Mouse (Mus musculus) urinary bladder, postnatal 25 days (tissue): ENCODE measurements around the gene Extl1.

Experiments
- DNase-seq: peaks from one replicate; pipeline ENCODE4 v3.0.0; 2022; ENCODE audit warnings: low spot score

Extl1 gene

DNA sequence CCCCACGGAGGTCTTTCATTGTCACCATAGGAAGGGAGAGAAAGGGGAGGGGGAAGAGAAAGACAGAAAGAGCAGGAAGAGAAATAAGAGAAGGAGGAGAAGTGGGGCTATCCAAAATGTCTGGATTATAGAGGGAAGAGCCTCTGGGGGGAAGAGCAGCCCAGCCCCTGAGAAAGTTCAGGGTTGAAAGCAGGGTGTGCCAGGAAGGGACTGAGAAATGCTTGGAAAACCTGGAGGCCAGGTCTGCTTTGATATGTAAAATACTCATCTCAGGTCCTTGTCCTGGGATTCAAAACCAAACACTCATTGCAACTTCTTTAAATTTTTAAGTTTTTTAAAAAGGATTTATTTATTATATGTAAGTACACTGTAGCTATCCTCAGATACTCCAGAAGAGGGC lies 8.0 kb upstream of the Extl1 start:
- DNase-seq, result no peak

DNA sequence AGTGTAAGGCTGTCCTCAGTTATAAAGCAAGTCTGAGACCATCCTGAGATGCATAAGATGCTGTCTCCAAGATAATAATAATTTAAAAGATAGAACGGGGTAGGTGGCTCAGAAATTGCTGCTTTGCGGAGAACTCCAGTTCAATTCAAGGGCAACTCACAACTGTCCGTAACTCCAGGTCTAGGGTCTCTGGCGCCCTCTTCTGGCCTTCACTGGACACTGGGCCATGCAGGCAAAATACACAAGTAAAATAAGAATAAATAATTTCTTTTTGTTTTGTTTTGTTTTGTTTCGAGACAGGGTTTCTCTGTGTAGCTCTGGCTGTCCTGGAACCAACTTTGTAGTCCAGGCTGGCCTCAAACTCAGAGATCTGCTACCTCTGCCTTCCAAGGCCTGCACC lies 4.7 kb upstream of the Extl1 start:
- peak; percentile 67 for DNase-seq

DNA sequence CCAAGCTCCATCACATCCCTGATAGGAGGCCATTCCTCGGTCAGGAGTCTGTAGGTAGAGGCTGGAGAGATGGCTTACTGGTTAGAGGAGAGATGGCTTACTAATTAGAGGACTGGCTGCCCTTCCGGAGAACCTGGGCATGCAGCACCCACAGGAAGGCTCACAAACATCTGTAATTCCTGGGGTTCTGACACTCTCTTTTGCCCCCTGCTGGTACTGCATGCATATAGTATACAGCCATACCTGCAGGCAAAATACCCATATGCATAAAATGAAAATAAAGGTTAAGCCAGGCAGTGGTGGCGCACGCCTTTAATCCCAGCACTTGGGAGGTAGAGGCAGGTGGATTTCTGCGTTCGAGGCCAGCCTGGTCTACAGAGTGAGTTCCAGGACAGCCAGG lies 3.6 kb upstream of the Extl1 start:
- no peak for DNase-seq

DNA sequence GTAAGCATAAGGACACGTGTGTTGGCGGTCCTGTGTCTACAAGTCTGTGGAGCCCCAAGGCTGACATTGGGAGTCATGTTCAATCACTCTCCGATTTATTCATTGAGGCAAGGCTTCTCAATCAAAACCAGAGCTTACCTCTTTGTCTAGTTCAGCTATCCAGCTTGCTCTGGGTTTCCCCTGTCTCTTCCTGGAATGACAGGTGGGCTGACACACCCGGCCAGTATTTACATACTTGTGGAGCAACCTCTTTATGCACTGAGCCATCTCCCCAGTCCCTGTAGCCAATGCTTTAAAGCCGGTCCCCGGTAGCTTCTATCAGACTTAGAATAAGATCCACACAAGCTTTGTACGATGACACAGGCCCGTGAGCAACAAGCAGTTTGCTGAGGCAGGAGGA lies 4.1 kb downstream of the Extl1 start:
- DNase-seq, result no peak

DNA sequence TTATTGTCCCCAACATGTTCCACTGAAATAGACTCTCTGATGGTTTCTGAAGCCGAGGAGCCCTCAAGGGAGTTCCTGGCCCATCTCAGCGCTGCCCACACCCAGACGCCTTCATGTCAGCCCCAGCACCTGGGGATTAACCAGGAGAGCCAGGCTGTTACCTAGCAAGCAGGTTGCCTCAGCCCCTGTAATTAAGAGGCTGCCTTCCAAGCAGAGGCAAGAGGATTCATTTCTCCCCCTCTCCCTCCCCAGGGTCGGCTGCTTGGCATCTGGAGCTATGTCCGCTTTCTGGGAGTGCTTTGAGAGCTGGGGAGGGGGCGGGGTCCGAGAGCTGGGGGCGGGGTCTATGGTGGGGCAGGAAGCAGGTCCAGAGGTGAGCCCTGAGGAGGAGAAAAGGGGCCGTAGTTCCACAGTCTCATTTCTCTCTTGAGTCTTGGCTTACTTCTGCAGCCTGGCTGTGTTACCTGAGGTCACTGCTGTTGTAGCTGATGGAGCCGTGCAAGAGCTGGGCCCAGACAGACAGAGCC lies 5.5 kb downstream of the Extl1 start:
- DNase-seq, result no peak

DNA sequence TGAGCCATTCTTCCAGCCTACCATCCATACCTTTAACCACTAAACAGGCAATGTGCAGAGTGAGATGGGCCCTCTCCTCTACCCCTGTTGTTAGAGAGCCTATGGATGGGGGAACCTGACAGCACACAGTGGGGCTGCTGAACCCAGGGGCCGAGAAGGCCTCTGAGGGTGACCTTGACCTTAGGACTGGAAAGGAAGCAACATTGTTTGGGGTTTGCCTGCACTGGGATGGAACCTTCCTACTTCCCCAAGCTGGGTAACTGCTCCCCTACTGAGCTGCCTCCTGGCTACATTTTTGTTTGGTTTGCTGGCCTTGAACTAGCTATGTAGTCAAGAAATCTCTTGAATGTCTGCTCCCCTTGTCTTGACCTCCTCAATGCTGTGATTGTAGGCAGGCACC lies 9.3 kb downstream of the Extl1 start:
- no peak for DNase-seq

DNA sequence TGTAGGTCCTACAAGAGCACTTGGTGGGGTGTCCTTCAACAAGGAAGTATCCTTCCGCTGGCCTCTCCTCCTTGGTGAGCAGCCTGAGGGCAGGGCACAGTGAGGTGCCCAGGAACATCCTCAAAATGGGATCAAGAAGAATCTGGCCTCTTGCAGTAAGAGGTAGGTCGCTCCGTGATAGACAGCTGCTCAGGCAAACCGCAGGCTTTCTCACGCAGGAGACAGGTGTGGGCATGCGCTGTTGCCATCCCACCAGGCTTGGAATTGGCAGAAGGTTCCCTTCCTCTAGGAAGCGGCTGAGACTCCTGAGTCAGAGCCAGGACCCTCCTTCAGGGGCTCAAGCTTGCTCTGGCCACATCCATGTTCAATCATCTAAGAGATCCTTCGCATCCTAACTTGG lies 10.4 kb downstream of the Extl1 start:
- no peak for DNase-seq

DNA sequence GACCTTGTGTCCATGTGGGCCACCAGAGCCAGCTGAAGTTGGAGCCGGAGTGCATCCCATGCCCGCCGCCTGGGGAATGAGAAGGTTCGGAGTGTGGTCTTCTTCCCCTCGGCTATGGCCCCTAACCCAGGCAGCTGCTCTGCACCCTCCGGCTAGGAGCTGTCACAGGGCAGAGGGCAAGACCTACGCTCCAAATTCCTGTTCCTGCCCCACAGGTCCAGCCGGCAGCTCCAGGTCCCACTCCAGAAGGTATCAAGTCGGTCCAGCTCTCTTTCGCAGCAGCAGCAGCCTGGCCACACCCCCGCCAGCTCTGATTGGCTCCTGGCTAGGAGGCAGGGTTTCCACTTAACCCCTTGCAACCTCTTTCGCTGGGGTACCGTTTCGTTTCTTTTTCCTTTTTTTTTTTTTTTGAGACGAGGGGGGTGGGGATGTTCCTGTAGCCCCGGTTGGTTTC lies 11.3 kb downstream of the Extl1 start:
- peak; percentile 79 for DNase-seq

DNA sequence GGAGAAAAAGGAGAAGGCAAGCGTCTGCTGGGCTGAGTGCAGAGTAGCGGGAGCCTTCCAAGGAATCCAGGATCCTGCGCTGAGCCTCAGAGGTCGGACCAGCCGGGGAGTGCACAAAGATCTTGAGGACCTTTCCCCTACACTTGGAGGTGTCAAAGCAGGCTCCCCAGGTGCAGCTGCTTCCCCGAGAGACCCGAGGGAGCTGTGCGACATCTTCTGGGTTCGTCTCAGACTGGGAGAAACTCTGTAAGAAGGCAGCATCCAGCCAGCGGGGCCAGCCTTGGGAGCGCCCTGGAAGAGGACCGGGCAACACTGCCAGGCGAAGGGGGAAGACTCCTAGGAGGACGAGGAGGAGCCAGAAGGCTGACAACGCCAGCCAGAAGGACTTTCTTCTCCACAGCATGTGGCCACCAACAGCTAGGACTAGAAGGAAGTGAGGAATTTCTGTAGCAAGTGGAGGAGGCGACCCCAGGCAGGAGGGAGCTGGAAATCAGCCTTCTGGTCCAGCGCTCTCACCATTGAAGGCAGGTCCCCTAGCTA lies 12.3 kb downstream of the Extl1 start:
- peak; percentile 27 for DNase-seq

DNA sequence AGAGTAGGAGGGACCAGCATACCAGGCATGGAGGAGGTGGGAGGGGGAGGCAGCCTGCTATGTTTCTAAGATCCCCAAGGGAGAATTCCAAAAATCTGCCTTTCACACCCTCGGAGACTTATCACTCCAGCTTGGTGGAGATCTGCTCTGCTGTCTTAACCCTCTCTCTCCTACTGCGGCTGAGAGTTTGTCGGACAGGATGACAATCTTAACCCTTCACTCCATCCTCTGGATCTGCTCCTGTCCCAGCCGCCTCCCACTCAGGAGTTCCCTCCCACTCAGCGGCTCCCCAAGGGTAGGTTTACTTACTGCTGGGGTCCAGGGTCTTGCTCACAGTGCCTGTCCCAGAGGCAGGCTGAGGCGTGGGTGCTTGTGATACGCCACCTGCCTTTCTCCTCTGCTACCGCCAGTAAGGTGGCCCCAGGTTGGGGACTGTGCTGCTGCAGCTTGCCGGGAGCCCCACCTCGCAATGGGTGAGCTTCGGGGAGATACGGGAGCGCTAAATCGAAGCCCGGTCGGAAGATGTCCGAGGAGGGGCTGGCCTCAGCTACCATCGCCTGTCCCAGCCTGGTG lies 12.9 kb downstream of the Extl1 start:
- DNase-seq, result no peak

DNA sequence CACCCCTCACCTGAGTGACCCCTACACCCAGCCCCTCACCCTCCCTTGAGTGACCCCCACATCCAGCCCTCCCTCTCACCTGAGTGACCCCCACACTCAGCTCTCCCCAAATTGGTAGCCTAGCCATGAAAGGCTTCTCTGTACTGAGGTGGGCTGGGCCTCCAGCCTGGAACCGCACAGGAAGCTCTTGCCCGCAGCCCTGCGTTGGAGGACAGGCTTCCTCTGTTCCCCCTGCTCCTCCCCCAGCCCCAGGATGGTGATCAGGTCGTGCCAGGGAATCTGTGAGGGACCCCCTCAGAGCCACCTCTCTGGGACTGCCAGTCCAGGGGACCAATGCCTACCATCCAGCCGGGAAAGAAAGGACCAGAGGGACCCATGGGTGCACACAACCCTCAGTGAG lies 18.4 kb downstream of the Extl1 start:
- DNase-seq, result no peak

DNA sequence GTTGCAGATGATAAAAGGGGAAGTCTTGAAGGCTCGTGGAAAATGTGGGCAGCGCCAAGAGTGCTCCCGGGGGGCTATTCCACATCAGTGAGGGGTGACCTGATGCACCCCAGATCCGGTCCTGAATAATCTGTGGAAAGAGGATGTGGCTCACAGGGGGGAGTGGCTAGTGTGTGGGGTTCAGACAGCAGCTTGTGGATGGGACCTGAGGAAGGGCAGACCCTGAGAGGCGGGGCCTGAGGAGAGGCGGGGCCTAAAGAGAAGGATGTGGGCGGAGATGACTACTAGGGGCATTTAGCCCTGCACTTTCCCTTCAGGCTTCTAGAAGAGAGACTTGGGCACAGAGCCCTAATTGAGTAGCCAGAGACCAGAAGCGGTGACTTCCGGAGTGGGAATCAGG lies 21.1 kb downstream of the Extl1 start:
- DNase-seq, result no peak

DNA sequence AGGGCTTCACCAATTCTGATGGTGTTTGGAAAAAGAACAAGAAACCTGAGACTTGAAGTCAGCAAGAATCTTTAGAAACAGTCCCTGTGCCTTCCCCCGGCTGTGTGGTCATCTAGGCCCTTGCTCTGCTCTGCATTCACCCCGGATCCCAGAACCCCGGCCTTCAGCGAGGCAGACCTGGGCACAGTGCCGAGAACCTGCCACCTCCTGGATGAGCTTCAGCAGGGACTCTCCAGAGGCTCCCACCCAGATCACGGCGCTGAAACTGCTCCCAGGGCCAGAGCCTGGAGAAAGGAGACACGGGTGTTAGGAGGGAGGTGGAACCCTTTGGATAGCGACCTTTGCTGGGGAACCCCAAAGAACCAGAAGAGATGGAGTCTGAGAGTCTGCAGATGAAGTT lies 21.5 kb downstream of the Extl1 start:
- no peak for DNase-seq

DNA sequence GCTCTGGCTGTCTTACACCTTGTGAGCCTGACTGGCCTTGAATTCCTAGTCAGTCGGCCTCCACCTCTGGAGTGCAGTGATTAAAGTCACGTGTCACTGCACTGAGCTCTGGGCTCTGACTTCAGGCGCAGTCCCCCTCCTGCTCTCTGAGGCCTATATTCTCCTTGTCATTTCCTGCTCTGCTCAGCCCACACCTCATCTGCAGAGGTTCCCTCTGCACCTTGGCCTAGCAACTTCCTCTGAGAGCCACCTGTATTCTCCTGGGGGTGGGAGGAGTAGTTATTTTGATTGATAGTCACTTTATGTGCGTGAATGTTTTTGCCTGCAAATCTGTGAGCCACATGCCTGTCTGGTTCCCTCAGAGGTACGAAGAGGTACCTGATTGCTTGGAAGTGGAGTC lies 22.4 kb downstream of the Extl1 start:
- DNase-seq, result no peak

DNA sequence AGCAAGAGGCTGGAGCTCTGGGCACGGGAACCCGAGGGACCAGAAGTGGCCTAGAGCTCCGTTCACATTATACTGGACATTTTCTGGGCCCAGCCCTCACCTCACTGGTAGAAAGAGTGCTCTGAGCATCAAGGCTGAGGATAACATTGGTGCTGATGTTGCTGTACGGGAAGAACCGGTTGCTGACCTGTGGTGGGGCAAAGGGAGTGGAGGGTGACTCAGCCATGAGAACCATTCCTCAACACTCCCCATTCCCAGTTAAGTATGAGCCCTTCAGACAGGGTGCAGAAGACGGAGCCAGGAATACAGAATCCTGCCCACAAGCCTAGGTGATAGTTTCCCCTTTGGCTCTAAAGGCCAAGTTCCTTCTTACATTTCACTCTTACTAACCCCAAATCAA lies 24.0 kb downstream of the Extl1 start:
- DNase-seq, result no peak

DNA sequence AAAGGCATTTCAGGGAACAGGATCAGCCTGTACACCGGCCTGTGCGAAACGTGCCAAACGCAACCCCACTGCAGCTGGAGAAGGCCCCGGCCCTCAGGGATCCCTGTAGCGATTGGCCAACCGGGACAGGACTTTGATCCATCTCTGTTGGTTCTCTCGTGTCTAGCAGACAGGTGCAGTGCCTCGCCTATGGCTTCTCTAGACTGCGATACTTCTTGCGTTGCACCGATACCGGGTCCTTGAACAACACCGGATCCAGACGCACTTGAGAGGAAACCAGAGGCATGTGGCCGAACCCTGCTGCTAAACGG lies 26.2 kb downstream of the Extl1 start:
- DNase-seq, result no peak

DNA sequence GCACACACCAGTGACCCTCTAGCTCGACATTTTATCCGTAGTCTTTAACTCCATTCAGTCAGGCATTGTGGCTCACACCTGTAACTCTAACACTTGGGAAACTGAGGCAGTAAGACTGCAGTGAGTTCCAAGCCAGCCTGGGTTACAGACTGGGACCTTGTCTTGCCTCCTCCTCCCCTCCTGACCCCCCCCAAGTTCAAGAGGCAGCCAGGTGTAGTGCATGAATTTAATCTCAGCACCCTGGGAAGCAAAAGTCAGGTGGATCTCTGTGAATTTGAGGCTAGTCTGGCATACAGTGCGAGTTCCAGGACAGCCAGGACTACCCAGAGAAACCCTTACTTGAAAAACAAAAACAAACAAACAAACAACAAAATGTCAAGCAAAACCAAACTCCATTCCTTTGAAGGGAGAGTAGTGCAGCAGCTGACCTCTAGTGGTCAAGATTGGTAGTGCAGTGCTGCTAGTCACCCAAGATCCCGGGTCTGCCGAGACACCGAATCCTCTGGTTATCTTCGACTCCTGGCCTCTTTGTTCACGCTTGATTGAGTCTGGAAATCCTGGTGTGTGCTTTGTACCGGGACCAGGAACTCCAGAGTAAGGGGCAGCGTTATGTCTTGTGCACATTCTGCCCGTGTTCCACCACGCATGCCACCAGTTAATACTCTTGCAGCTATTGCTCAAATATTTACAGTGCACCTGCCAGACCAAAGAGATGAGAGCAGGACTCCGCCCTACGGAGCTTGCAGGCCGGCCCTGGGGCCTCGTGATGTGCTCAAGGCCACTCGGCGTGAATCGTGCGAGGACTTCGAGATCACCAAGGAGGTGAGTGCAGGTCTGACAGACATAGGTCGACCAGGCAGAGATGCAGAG lies 26.8 kb downstream of the Extl1 start:
- peak; percentile 66 for DNase-seq

DNA sequence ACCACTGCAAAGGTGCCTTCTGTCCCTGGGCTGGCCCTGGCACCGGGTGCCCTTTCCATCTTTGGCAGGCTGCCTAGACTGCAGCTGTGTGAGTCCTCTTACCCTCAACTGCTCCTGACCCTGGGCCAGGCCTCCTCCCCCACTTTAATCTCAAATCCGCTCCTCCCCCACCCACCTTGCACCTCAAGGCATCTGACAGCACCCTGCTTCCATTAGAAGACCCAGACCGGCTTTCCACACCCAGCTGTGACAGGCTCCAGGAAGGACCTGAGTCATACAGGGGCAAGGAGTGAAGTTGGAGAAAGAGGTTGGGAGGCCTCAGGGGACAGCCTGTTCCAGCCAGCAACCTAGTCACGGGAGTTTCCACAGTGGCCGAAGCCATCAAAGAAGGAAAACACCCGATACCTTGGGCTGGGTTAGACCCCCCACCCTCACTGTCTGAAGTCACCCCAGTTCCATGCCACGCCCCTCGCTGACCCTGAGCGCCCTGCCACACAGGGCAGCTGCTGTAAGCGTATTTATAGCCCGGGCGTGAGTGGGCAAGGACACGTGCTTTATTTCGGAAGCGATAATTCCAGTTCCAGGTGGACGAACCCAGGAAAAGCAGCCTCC lies 27.7 kb downstream of the Extl1 start:
- no peak for DNase-seq

DNA sequence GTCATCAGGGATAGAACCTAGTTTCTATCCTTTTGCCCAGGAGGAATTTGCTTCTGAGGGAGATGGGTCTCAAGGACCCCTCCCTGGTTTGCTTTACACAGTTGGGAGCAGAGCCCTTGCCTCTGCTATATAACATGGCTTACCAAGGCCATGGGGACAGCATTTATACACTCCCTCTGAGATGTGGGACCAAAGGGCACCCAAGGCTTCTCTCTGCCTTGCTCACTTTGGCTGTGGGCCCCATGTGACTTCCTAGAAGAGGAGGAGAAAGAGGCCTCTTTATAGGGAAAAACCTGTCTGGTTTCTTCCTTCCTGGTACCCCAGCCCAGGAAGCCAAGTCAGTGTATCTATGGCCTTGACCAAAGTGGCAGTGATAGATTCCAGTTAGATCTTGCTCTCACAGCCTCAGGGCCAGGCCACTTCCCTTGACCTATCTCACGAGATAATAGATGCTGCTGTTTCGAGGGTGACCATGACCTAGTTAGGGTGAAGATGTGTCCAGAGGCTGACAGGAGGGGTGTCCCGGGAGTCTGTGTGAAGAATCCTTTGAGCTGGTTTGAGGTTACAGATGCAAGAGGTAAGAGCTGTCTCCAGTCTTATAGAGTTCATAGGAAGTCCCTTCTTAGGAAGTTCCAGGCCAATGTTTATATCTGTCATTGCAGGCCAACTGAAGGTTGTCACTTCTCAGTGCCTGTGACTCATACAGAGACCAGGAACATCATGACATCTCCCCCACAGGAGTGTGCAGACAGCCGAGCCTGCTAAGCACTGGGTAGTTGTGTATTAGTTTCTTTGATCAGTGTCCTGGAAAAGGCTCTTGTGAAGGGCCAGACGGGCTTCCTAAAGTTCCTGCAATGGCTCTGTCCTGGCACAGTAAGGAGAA lies 29.9 kb downstream of the Extl1 start:
- no peak for DNase-seq

DNA sequence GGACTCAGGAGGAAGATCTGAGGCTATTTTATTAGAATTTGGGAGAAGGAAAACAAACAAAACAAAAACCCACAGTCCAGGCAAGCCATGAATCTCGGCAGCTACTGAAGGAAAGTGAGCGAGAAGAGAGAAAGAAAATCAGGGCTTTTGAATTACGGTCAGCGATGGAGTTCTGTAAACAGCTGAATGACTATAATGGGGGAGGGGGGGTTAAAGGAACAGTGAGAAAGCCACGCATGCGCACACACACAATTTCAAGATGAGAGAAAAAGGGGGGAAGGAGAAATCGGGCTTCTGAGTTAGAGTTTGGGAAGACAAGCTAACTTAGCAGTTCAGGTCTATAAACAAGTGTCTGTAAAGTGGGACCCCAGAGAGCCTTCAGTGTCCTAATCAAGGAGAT lies 30.7 kb downstream of the Extl1 start:
- no peak for DNase-seq

DNA sequence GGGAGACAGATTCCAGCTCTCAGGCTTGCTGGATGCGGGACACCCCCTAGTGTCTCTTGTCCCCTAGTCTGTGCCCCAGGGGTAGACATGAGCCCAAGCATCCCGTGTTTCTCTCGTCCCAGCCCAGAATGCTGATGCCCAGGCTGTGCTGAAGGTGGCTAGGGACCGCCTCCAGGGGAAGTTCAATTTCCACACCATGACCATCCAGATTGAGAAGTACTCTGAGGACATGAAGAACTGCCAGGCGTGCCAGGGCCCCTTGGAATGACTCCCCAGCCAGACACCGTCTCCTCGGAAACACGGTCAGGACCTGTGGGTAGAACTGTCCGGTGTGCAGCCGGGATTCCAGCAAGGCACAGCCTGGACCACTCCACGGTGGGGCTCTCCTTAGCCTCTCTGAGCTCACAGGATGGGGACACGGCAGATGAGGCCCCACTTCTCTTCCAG lies 31.4 kb downstream of the Extl1 start:
- DNase-seq, result no peak
